Mouse (Mus musculus) limb, embryonic 11.5 days (tissue): ENCODE measurements around the gene Smtnl2. TPM values are rescaled to one million over a fixed set of nuclear protein-coding genes. Genes with fewer than 3 reads are reported as not detected.

ENCODE experiments used
- ATAC-seq: fragments of 200-750 bp; cut with Nextera tagmentation; 2 replicates; pipeline ENCODE4 v1.8.0; 2017; ENCODE audit warnings: low read depth; ENCODE audit not compliant: insufficient number of reproducible peaks, low FRiP score, low TSS enrichment
- DNase-seq: peaks from one replicate; pipeline ENCODE4 v3.0.0-alpha.2; 2015; ENCODE audit warnings: low spot score
- H3K27ac ChIP-seq: fragments of 300-500 bp; sonication (generic); replicated peaks from 2 replicates; pipeline ENCODE4 v1.5.1; 2014; ENCODE audit warnings: low read depth, mild to moderate bottlenecking, low read length
- H3K27me3 ChIP-seq: fragments of 300-500 bp; sonication (generic); 2 replicates; pipeline ENCODE4 v1.6.1; 2014; ENCODE audit warnings: mild to moderate bottlenecking, low read length, mixed read lengths; ENCODE audit not compliant: control insufficient read depth, insufficient read depth
- H3K36me3 ChIP-seq: fragments of 300-500 bp; sonication (generic); 2 replicates; pipeline ENCODE4 v1.6.1; 2014; ENCODE audit warnings: mild to moderate bottlenecking, low read length, moderate library complexity, mixed read lengths; ENCODE audit not compliant: control insufficient read depth, insufficient read depth
- H3K4me1 ChIP-seq: fragments of 300-500 bp; sonication (generic); 2 replicates; pipeline ENCODE4 v1.6.1; 2014; ENCODE audit warnings: low read length, mixed read lengths; ENCODE audit not compliant: control insufficient read depth, insufficient read depth
- H3K4me2 ChIP-seq: fragments of 300-500 bp; sonication (generic); 2 replicates; pipeline ENCODE4 v1.6.1; 2014; ENCODE audit warnings: low read depth, mild to moderate bottlenecking, moderate library complexity; ENCODE audit not compliant: severe bottlenecking
- H3K4me3 ChIP-seq: fragments of 300-500 bp; sonication (generic); 2 replicates; pipeline ENCODE4 v1.5.1; 2014; ENCODE audit warnings: low read depth, low read length
- H3K9ac ChIP-seq: fragments of 300-500 bp; sonication (generic); 2 replicates; pipeline ENCODE4 v1.6.1; 2014; ENCODE audit warnings: mild to moderate bottlenecking, low read length
- H3K9me3 ChIP-seq: fragments of 300-500 bp; sonication (generic); 2 replicates; pipeline ENCODE4 v1.6.1; 2016; ENCODE audit warnings: low read length; ENCODE audit not compliant: control insufficient read depth
- WGBS: fragments of 180-500 bp; shearing (Covaris S2); extraction: QIAGEN DNeasy Blood & Tissue Kit; methylation state at CpG from one replicate; pipeline ENCODE4 v1.1.7; 2014; 5-methylcytosine and 5-hydroxymethylcytosine counted together
- polyA plus RNA-seq: library from polyadenylated mRNA; unstranded; fragments of >200 nt; fragmentation: Nextera tagmentation; extraction: Ambion mirVana; gene quantifications from 2 replicates; pipeline ENCODE4 v1.2.1, GENCODE M21; 2014

Gene Smtnl2
- polyA plus RNA-seq, 1 experiment from 2014 or later = 13.2 TPM

GRCm38 (mm10) chr11:72420460-72421122 is 9.1 kb upstream of the Smtnl2 start:
- DNase-seq = no peak
- Histone ChIP-seq H3K27ac (no peak overlapping the region), H3K27me3 (no peaks in the 10 kb centered on the region), H3K4me3 (no peak overlapping the region), H3K4me2 (no peak overlapping the region), H3K36me3 (no peaks in the 10 kb centered on the region), H3K4me1 (peaks cover 14% of the 10 kb centered on the region), H3K9me3 (no peaks in the 10 kb centered on the region), H3K9ac (no peak overlapping the region)
- ATAC-seq = no peak
- 82% methylated on average over 6 of the region's 6 CpGs for WGBS

GRCm38 (mm10) chr11:72419006-72419405 is 7.5 kb upstream of the Smtnl2 start:
- H3K27ac ChIP-seq = no peak overlapping the region
- no peak overlapping the region for H3K4me2 ChIP-seq
- ATAC-seq = no peak
- H3K9me3 ChIP-seq = no peaks in the 10 kb centered on the region
- 84% methylated on average over 6 of the region's 6 CpGs for WGBS
- peaks cover 14% of the 10 kb centered on the region for H3K4me1 ChIP-seq
- DNase-seq = no peak
- H3K4me3 ChIP-seq = no peak overlapping the region
- no peaks in the 10 kb centered on the region for H3K36me3 ChIP-seq
- no peak overlapping the region for H3K9ac ChIP-seq
- no peaks in the 10 kb centered on the region for H3K27me3 ChIP-seq

GRCm38 (mm10) chr11:72418227-72418626 is 6.7 kb upstream of the Smtnl2 start:
- 52% methylated on average over 8 of the region's 8 CpGs for WGBS
- Histone ChIP-seq H3K36me3 (no peaks in the 10 kb centered on the region), H3K9ac (no peak overlapping the region), H3K4me2 (no peak overlapping the region), H3K27ac (no peak overlapping the region), H3K4me1 (peaks cover 14% of the 10 kb centered on the region), H3K27me3 (no peaks in the 10 kb centered on the region), H3K4me3 (no peak overlapping the region), H3K9me3 (no peaks in the 10 kb centered on the region)
- ATAC-seq (no peak), DNase-seq (no peak)

GRCm38 (mm10) chr11:72417376-72417775 is 5.9 kb upstream of the Smtnl2 start:
- no peak overlapping the region for H3K9ac ChIP-seq
- ATAC-seq = peak; percentile 45; the same call in 1 of the 2 replicates
- no peak overlapping the region for H3K27ac ChIP-seq
- no peaks in the 10 kb centered on the region for H3K27me3 ChIP-seq
- peaks cover 14% of the 10 kb centered on the region for H3K4me1 ChIP-seq
- 16% methylated on average over 4 of the region's 4 CpGs for WGBS
- H3K36me3 ChIP-seq = no peaks in the 10 kb centered on the region
- no peak overlapping the region for H3K4me3 ChIP-seq
- no peak overlapping the region for H3K4me2 ChIP-seq
- no peak for DNase-seq
- no peaks in the 10 kb centered on the region for H3K9me3 ChIP-seq

GRCm38 (mm10) chr11:72416666-72417065 is 5.2 kb upstream of the Smtnl2 start:
- no peaks in the 10 kb centered on the region for H3K9me3 ChIP-seq
- H3K36me3 ChIP-seq = no peaks in the 10 kb centered on the region
- no peak for DNase-seq
- ATAC-seq = no peak
- WGBS = 91% methylated on average over 5 of the region's 5 CpGs
- no peak overlapping the region for H3K9ac ChIP-seq
- no peak overlapping the region for H3K4me2 ChIP-seq
- H3K27ac ChIP-seq = no peak overlapping the region
- no peak overlapping the region for H3K4me3 ChIP-seq
- peaks cover 18% of the 10 kb centered on the region for H3K4me1 ChIP-seq
- no peaks in the 10 kb centered on the region for H3K27me3 ChIP-seq

- Histone ChIP-seq H3K4me3 (no peak overlapping the region), H3K4me1 (peaks cover 18% of the 10 kb centered on the region)
- no peak for ATAC-seq
Observed at GRCm38 (mm10) chr11:72415155-72415554, 3.6 kb upstream of the Smtnl2 start.

GRCm38 (mm10) chr11:72413601-72414190 is 2.2 kb upstream of the Smtnl2 start:
- DNase-seq (no peak), ATAC-seq (no peak)
- Histone ChIP-seq H3K36me3 (no peaks in the 10 kb centered on the region), H3K27ac (no peak overlapping the region), H3K4me3 (no peak overlapping the region), H3K27me3 (peaks cover 4% of the 10 kb centered on the region; the same call in 1 of the 2 replicates), H3K9ac (no peak overlapping the region), H3K4me1 (peaks cover 22% of the 10 kb centered on the region), H3K9me3 (no peaks in the 10 kb centered on the region), H3K4me2 (no peak overlapping the region)
- WGBS = 65% methylated on average over 5 of the region's 5 CpGs

More at GRCm38 (mm10) chr11:72415155-72415554, 3.6 kb upstream of the Smtnl2 start:
- 78% methylated on average over 8 of the region's 8 CpGs for WGBS
- Histone ChIP-seq H3K9ac (no peak overlapping the region), H3K4me2 (no peak overlapping the region), H3K27ac (no peak overlapping the region), H3K36me3 (no peaks in the 10 kb centered on the region), H3K9me3 (no peaks in the 10 kb centered on the region), H3K27me3 (no peaks in the 10 kb centered on the region)
- no peak for DNase-seq

- peaks cover 4% of the 10 kb centered on the region; the same call in 1 of the 2 replicates for H3K27me3 ChIP-seq
- H3K4me1 ChIP-seq = peaks cover 18% of the 10 kb centered on the region
- H3K27ac ChIP-seq = no peak overlapping the region
- no peak for DNase-seq
- H3K9me3 ChIP-seq = no peaks in the 10 kb centered on the region
- WGBS = 75% methylated on average over 7 of the region's 7 CpGs
- no peaks in the 10 kb centered on the region for H3K36me3 ChIP-seq
- no peak overlapping the region for H3K4me3 ChIP-seq
- H3K9ac ChIP-seq = no peak overlapping the region
- H3K4me2 ChIP-seq = no peak overlapping the region
- no peak for ATAC-seq
Observed at GRCm38 (mm10) chr11:72413016-72413415, 1.5 kb upstream of the Smtnl2 start.
